Mouse (Mus musculus) gastrocnemius, adult 18-20 months (tissue): ENCODE results near the gene Tbc1d5. TPM values are rescaled to one million over a fixed set of nuclear protein-coding genes. Genes with fewer than 3 reads are reported as not detected.

Experiments
- DNase-seq: peaks from one replicate; pipeline ENCODE4 v3.0.0; 2021; ENCODE audit warnings: low spot score
- total RNA-seq, 2 experiments: library from RNA; stranded (reverse); gene quantifications; 2 replicates each; pipeline ENCODE4 v1.2.3; 2021

Gene Tbc1d5
- total RNA-seq, 2 experiments from 2014 or later = 7.7 to 8.3 TPM

GRCm38 (mm10) chr17:50879910-50880309, 299.2 kb downstream of the Tbc1d5 start:
- no peak for DNase-seq

GRCm38 (mm10) chr17:50876451-50876850, 302.7 kb downstream of the Tbc1d5 start:
- no peak for DNase-seq

GRCm38 (mm10) chr17:50874067-50874466, 305.1 kb downstream of the Tbc1d5 start:
- DNase-seq = no peak

GRCm38 (mm10) chr17:50872600-50872999, 306.6 kb downstream of the Tbc1d5 start:
- no peak for DNase-seq

GRCm38 (mm10) chr17:50867297-50867696, 311.9 kb downstream of the Tbc1d5 start:
- DNase-seq = no peak

GRCm38 (mm10) chr17:50864781-50865180, 314.4 kb downstream of the Tbc1d5 start:
- no peak for DNase-seq

GRCm38 (mm10) chr17:50853220-50853619, 325.9 kb downstream of the Tbc1d5 start:
- DNase-seq = no peak

- no peak for DNase-seq
These were observed 327.8 kb downstream of the Tbc1d5 start for GRCm38 (mm10) chr17:50851382-50851781.

- no peak for DNase-seq
These were observed 365.1 kb downstream of the Tbc1d5 start for GRCm38 (mm10) chr17:50814089-50814488.

- no peak for DNase-seq
These were observed 365.6 kb downstream of the Tbc1d5 start for GRCm38 (mm10) chr17:50813580-50813979.

GRCm38 (mm10) chr17:50805631-50806030, 373.5 kb downstream of the Tbc1d5 start:
- no peak for DNase-seq

- DNase-seq = no peak
These were observed 375.9 kb downstream of the Tbc1d5 start for GRCm38 (mm10) chr17:50803234-50803633.

GRCm38 (mm10) chr17:50802380-50802779, 376.8 kb downstream of the Tbc1d5 start:
- DNase-seq = no peak

- DNase-seq = peak; percentile 79
These were observed 383.6 kb downstream of the Tbc1d5 start for GRCm38 (mm10) chr17:50795445-50796095.

GRCm38 (mm10) chr17:50791671-50792070, 387.5 kb downstream of the Tbc1d5 start:
- DNase-seq = no peak

GRCm38 (mm10) chr17:50788835-50789234, 390.3 kb downstream of the Tbc1d5 start:
- DNase-seq = no peak

- DNase-seq = no peak
These were observed 403.9 kb downstream of the Tbc1d5 start for GRCm38 (mm10) chr17:50775247-50775646.

GRCm38 (mm10) chr17:50764387-50764786, 414.8 kb downstream of the Tbc1d5 start:
- no peak for DNase-seq

- no peak for DNase-seq
These were observed 415.7 kb downstream of the Tbc1d5 start for GRCm38 (mm10) chr17:50763407-50763806.

- DNase-seq = no peak
These were observed 416.9 kb downstream of the Tbc1d5 start for GRCm38 (mm10) chr17:50762231-50762630.

- no peak for DNase-seq
These were observed 418.1 kb downstream of the Tbc1d5 start for GRCm38 (mm10) chr17:50761082-50761481.

GRCm38 (mm10) chr17:50753356-50754138, 425.6 kb downstream of the Tbc1d5 start:
- peak; percentile 66 for DNase-seq

GRCm38 (mm10) chr17:50752753-50753152, 426.4 kb downstream of the Tbc1d5 start:
- no peak for DNase-seq
